Mouse (Mus musculus) cerebellum, adult 9-11 months (tissue): ENCODE results near the gene Traip.
"Not testable (repeated sequence)": the region's sequence is repeated elsewhere in the genome, so short reads cannot be mapped to it uniquely, and the experiment has no call there.

Source experiments
- DNase-seq: peaks from one replicate; pipeline ENCODE4 v3.0.0; 2022

The Traip gene

DNA sequence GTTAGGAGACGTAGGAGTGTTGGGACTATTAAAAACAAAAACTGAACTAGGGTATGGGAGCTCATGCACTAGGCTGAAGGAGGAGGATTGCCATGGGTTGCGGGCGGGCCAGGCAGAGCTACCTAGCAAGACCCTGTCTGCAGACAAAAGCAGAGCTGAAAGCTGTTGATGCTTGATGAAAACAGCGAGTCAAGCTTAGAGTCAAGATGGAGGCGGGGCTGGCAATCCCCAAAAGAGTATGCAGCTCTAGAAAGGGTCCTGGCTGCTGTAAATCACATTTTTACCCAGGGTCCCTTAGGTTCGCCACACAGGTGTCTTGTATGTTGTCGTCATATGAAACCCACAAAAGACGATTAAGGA, 53.6 kb downstream of the Traip start:
- DNase-seq = no peak

DNA sequence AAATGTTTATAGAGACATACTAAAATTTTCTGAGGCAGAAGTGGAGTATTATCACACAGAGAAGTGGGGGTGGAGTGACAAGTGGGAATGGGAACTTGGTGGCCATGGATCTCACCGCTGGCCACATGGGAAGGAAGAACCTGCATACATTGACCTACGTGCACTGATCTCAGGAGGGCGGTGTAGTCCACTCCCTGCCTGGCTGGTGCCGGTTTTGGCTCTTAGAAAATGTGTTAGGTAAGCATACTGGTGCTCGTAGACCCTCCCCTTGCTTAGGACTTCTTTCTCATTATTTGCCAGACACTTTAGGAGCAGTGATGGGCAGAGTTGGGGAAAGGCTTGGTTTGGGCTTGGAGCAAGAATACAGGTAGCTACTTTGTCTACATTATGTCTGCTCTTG, 58.1 kb downstream of the Traip start:
- no peak for DNase-seq

DNA sequence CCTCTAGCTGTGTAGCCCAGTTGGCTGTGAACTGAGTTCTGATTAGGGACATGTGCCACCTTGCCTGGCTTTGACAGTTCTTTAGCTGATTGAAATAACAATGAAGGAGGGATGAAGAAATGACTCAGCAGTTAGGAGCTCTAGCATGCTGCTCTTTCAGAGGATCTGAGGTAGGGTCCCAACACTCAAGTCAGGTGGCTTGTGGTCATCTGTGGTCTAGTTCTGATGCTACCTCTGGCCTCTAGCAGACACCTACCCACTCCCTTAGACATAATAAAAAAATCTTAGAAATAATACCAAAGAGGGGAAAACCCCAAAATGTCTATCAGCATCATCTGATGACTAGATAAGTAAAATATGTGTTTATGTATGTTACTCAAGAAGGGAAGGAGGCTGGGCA, 60.4 kb downstream of the Traip start:
- no peak for DNase-seq

DNA sequence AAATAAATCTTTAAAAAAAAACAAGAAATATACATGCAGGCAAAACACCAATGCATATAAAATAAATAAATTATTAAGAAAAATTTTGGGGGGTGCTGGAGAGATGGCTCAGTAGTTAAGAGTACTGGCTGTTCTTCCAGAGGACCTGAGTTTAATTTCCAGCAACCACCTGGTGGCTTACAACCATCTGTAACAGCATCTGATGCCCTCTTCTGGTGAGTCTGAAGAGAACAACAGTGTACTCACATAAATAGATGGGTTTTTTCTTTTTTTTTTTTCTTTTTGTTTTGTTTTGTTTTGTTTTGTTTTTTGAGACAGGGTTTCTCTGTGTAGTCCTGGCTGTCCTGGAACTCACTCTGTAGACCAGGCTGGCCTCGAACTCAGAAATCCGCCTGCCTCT, 63.6 kb downstream of the Traip start:
- not testable (repeated sequence) for DNase-seq

DNA sequence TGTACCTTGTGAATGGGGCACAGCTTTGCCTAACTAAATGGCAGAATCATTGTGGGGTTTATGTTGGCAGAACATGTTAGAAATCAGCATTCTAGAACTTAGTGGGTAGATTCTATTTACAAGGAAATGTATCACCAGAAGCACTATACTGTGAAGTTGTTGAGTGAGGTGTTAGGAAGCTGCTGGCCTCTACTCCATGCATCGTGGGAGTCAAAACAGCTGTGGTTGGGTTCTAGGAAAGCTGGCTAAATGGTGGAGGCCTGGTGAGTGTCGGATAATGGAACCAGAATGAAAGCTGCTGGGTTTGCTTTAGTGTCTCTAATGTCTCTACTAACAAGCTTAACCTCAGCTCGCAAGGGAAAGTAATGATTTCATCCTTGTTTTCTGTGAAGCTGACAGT, 67.2 kb downstream of the Traip start:
- DNase-seq = no peak

DNA sequence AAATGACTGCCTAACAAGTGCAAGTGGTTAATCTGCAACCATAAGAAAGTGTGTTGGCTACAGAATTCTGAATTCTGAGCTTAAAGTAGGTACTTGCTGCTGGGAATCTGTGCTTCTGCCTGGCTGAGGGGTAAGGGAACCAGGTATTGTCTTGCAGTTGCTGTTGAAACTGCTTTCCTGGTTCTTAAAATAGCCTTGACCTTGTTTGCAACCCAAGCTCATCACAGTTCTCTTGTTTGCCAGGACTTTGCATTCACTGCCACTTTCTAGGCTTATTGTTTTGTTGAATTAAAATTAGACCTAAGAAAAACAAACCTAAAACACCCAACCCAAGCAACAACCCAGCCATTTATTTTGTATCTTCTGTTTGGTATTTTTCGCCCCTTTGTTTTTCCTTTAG, 70.8 kb downstream of the Traip start:
- DNase-seq = no peak
